Mouse (Mus musculus) myocyte (in vitro differentiated cells): ENCODE results near the gene Gdf15.

Source experiments
- REST ChIP-seq: IDR thresholded peaks from one replicate; pipeline ENCODE4 v1.6.1; 2011; ENCODE audit warnings: mild to moderate bottlenecking, control low read depth, moderate library complexity; ENCODE audit not compliant: insufficient read depth, insufficient read length
- USF1 ChIP-seq: IDR thresholded peaks from one replicate; pipeline ENCODE4 v1.6.1; 2011; ENCODE audit warnings: low read depth, mild to moderate bottlenecking, control low read depth, moderate library complexity

- TF ChIP-seq USF1 (no peak), REST (no peak)
These were observed 21.2 kb downstream of the Gdf15 start for GRCm38 (mm10) chr8:70610796-70611771.
